Comparison of ENCODE assay signal across 26 mouse cellular contexts in genomic region chr6:91530673-91531072, GRCm38 (mm10).
"Had no signal": no experiment of that assay in that cellular context is flagged by ENCODE, and none has a peak within 500 bp of the region (broad histone marks: within the 10 kb centered on the region; RNA-seq: fewer than 3 reads in every experiment).

No protein-coding gene starts in this region.

- H3K27ac ChIP-seq: limb, embryonic 10.5 days; limb, embryonic 12.5 days; limb, embryonic 13.5 days; limb, embryonic 15.5 days; liver, embryonic 12.5 days; liver, embryonic 13.5 days; liver, embryonic 14.5 days; liver, embryonic 15.5 days; lung, embryonic 15.5 days; macrophage; midbrain, embryonic 10.5 days; midbrain, embryonic 12.5 days; midbrain, embryonic 13.5 days; midbrain, embryonic 15.5 days had no signal

- H3K4me3 ChIP-seq: limb, embryonic 10.5 days; limb, embryonic 12.5 days; limb, embryonic 13.5 days; limb, embryonic 15.5 days; liver, embryonic 12.5 days; liver, embryonic 13.5 days; liver, embryonic 15.5 days; lung, embryonic 15.5 days; megakaryocyte, embryonic 14.5 days; midbrain, embryonic 10.5 days; midbrain, embryonic 12.5 days; midbrain, embryonic 13.5 days; midbrain, embryonic 15.5 days; myocyte had no signal

- DNase-seq: left cerebral cortex, postnatal 4 days; liver; liver, embryonic 13.5 days; liver, postnatal 0 days; lung, adult 18-20 months; lung, adult 2 months; lung, embryonic 14.5 days; lung, postnatal 10 days; lung, postnatal 14 days; lung, postnatal 4 days; midbrain, embryonic 14.5 days had no signal
